Mouse (Mus musculus): ENCODE measurements at regions not wholly inside any gene's neighbourhood (a gene's known extent, or its start where the extent isn't known, plus 50 kb on each side); places are given as distances from the start of the nearest gene placed in this dataset.

DNA sequence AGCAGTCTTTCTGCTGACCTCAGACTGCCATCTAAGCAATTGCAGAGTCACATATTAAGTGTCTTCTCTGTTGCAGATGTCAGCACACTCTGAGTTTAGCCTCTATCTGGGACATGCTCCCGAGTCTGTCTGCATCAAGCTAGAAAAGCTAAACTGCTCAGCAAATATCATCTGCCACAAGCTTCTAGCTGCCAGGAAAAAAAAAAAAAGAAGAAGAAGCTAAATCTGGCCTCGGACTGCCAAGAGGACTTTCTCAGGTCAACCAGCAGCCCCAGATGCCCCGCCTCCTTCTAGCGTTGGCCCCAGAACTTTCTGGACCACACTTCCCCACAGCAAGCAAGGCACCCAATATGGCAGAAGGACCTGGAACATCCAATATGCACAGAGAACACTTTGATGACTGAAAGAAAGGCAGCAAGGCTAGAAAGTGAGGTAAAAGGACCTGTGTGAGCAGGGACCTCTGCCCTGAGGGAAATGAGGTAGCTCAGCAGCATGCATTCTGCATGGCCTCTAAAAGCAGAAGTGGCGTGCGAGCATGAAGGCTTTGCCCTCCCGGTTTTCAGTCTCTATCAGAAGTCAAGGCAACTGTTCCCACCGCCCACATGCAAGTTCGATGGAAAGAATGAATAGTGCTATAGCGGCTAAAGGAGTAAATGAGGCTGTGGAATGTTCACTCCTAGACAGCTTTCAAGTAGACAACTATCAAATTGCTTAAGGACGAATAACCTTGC, 305.8 kb upstream of the Clint1 start:
- Histone ChIP-seq H3K9ac (ENCODE audit: low read depth, low read length) (no peak overlapping the region), H3K4me1 (replicated peaks; ENCODE audit: control insufficient read depth, insufficient read depth, low read length) (no peaks in the 10 kb centered on the region), H3K27me3 (replicated peaks; ENCODE audit: control insufficient read depth, insufficient read depth, low read length) (no peaks in the 10 kb centered on the region; the same call in 1 of the 2 replicates), H3K27ac (ENCODE audit: low read depth, low read length) (no peak overlapping the region), H3K4me2 (replicated peaks; ENCODE audit: low read depth) (no peak overlapping the region), H3K4me3 (ENCODE audit: low read depth, low read length) (no peak overlapping the region), H3K36me3 (ENCODE audit: control insufficient read depth, insufficient read depth) (no peaks in the 10 kb centered on the region), H3K9me3 (ENCODE audit: control insufficient read depth) (no peaks in the 10 kb centered on the region)
- TF ChIP-seq CTCF (IDR thresholded peaks at IDR 0.05; ENCODE audit: low read depth): no peak
- no peak for ATAC-seq
- WGBS: 79% methylated on average over 11 of the region's 11 CpGs

- WGBS: 39% methylated on average over 2 of the region's 2 CpGs
- Histone ChIP-seq H3K9ac (ENCODE audit: low read depth, low read length) (no peak overlapping the region), H3K27me3 (replicated peaks; ENCODE audit: control insufficient read depth, insufficient read depth, low read length) (no peaks in the 10 kb centered on the region; the same call in 1 of the 2 replicates), H3K27ac (ENCODE audit: low read depth, low read length) (no peak overlapping the region), H3K4me1 (replicated peaks; ENCODE audit: control insufficient read depth, insufficient read depth, low read length) (no peaks in the 10 kb centered on the region), H3K4me3 (ENCODE audit: low read depth, low read length) (no peak overlapping the region), H3K4me2 (replicated peaks; ENCODE audit: low read depth) (no peak overlapping the region), H3K9me3 (ENCODE audit: control insufficient read depth) (no peaks in the 10 kb centered on the region), H3K36me3 (ENCODE audit: control insufficient read depth, insufficient read depth) (no peaks in the 10 kb centered on the region)
- no peak for TF ChIP-seq CTCF (IDR thresholded peaks at IDR 0.05; ENCODE audit: low read depth)
- no peak for ATAC-seq
Measured at GRCm38 (mm10) chr11:45546861-45547260, 305.0 kb upstream of the Clint1 start.

DNA sequence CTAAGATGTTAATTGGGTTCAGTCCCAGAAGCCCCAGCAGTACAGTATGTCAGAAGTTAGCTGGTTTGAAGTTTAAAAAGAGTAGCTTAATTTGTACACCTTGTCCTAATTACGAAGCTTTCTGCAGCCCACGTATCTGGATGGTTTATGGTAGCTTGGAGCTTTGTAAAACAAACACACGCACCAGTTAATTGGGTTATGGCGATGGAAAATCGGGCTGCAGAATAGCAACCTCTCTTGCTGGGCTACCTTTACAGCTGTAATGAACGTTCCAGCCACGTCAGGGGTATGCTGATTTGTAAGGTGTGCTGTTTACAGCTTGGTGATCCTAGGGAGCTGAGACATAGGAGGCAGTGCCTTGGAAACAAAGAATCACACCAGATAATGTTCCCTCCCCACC, 301.5 kb upstream of the Clint1 start:
- 16% methylated on average over 7 of the region's 7 CpGs for WGBS
- ATAC-seq: no peak
- no peaks in the 10 kb centered on the region for H3K9me3 ChIP-seq (ENCODE audit: control insufficient read depth)
- no peak overlapping the region for H3K9ac ChIP-seq (ENCODE audit: low read depth, low read length)
- no peak overlapping the region for H3K4me3 ChIP-seq (ENCODE audit: low read depth, low read length)
- H3K27me3 ChIP-seq (replicated peaks; ENCODE audit: control insufficient read depth, insufficient read depth, low read length): no peaks in the 10 kb centered on the region; the same call in 1 of the 2 replicates
- no peaks in the 10 kb centered on the region for H3K36me3 ChIP-seq (ENCODE audit: control insufficient read depth, insufficient read depth)
- no peaks in the 10 kb centered on the region for H3K4me1 ChIP-seq (replicated peaks; ENCODE audit: control insufficient read depth, insufficient read depth, low read length)
- no peak overlapping the region for H3K27ac ChIP-seq (ENCODE audit: low read depth, low read length)
- TF ChIP-seq CTCF (IDR thresholded peaks at IDR 0.05; ENCODE audit: low read depth): no peak
- no peak overlapping the region for H3K4me2 ChIP-seq (replicated peaks; ENCODE audit: low read depth)

- WGBS: 57% methylated on average over 5 of the region's 5 CpGs
- Histone ChIP-seq H3K4me1 (replicated peaks; ENCODE audit: control insufficient read depth, insufficient read depth, low read length) (no peaks in the 10 kb centered on the region), H3K27me3 (replicated peaks; ENCODE audit: control insufficient read depth, insufficient read depth, low read length) (no peaks in the 10 kb centered on the region), H3K27ac (ENCODE audit: low read depth, low read length) (no peak overlapping the region), H3K9ac (ENCODE audit: low read depth, low read length) (no peak overlapping the region), H3K4me2 (replicated peaks; ENCODE audit: low read depth) (no peak overlapping the region), H3K9me3 (ENCODE audit: control insufficient read depth) (no peaks in the 10 kb centered on the region), H3K4me3 (ENCODE audit: low read depth, low read length) (no peak overlapping the region), H3K36me3 (ENCODE audit: control insufficient read depth, insufficient read depth) (no peaks in the 10 kb centered on the region)
- no peak for TF ChIP-seq CTCF (IDR thresholded peaks at IDR 0.05; ENCODE audit: low read depth)
- ATAC-seq: no peak
Measured at GRCm38 (mm10) chr11:45577469-45578154, 274.2 kb upstream of the Clint1 start.

GRCm38 (mm10) chr11:45592335-45592734, 259.5 kb upstream of the Clint1 start:
- no peak overlapping the region for H3K4me3 ChIP-seq (ENCODE audit: low read depth, low read length)
- no peaks in the 10 kb centered on the region for H3K27me3 ChIP-seq (replicated peaks; ENCODE audit: control insufficient read depth, insufficient read depth, low read length)
- no peaks in the 10 kb centered on the region for H3K9me3 ChIP-seq (ENCODE audit: control insufficient read depth)
- no peak overlapping the region for H3K9ac ChIP-seq (ENCODE audit: low read depth, low read length)
- TF ChIP-seq CTCF (IDR thresholded peaks at IDR 0.05; ENCODE audit: low read depth): no peak
- H3K4me1 ChIP-seq (replicated peaks; ENCODE audit: control insufficient read depth, insufficient read depth, low read length): no peaks in the 10 kb centered on the region
- no peak for ATAC-seq
- H3K36me3 ChIP-seq (ENCODE audit: control insufficient read depth, insufficient read depth): no peaks in the 10 kb centered on the region
- no peak overlapping the region for H3K4me2 ChIP-seq (replicated peaks; ENCODE audit: low read depth)
- WGBS: 57% methylated on average over 3 of the region's 3 CpGs
- H3K27ac ChIP-seq (ENCODE audit: low read depth, low read length): no peak overlapping the region

DNA sequence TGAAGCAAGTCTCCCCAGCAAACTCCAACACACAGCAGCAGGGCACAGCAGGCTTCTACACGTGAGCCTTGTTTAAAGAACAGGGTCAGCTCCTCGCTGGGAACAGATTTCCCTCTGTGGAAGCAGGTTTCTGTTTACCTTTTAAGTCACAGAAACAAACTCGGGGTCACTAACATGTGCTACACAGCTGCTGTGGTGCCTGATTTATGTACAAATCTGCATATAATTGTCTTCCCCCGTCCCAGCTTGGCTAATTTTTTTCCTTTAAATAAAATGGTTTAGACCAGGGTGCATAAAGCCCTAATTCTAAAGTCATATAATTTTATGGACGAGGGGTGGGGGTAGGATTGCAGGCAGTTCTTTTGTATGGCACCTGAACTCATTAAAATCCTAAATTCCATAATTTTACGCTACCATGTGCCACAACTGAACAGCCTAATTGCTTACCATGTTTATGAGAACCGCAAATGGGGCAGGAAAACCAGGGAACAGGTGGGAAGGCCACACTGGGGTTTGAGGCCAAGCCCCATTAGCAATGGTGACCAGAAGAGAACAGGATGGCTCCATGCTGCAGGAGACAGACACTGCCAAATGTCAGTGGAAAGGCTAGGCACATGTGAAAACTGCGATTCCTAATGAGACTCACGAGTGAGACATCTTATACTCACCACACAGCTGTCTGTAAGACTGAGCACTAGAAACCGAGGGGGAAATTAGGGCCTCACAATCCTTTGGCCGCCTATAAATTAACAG, 258.8 kb upstream of the Clint1 start:
- Histone ChIP-seq H3K4me2 (replicated peaks; ENCODE audit: low read depth) (no peak overlapping the region), H3K36me3 (ENCODE audit: control insufficient read depth, insufficient read depth) (no peaks in the 10 kb centered on the region), H3K27me3 (replicated peaks; ENCODE audit: control insufficient read depth, insufficient read depth, low read length) (no peaks in the 10 kb centered on the region), H3K4me3 (ENCODE audit: low read depth, low read length) (no peak overlapping the region), H3K27ac (ENCODE audit: low read depth, low read length) (no peak overlapping the region), H3K9ac (ENCODE audit: low read depth, low read length) (no peak overlapping the region), H3K9me3 (ENCODE audit: control insufficient read depth) (no peaks in the 10 kb centered on the region), H3K4me1 (replicated peaks; ENCODE audit: control insufficient read depth, insufficient read depth, low read length) (no peaks in the 10 kb centered on the region)
- ATAC-seq: no peak
- no peak for TF ChIP-seq CTCF (IDR thresholded peaks at IDR 0.05; ENCODE audit: low read depth)
- WGBS: 44% methylated on average over 11 of the region's 11 CpGs
